19 mouse cellular contexts compared by ENCODE assay signal in genomic region chr3:79548681-79549437, GRCm38 (mm10). TPM values are rescaled to one million over a fixed set of nuclear protein-coding genes. Genes with fewer than 3 reads are reported as not detected.
DNase-seq lines count a peak whose midpoint lies in the region; ATAC-seq and TF ChIP-seq lines count a peak whose summit lies in the region.
"Had no signal": no experiment of that assay in that cellular context is flagged by ENCODE, and none has a peak within 500 bp of the region (broad histone marks: within the 10 kb centered on the region; RNA-seq: fewer than 3 reads in every experiment).

No protein-coding gene starts in this region.

- peaks cover 5% of the 10 kb centered on the region for H3K4me1 ChIP-seq in heart, adult 2 months (ENCODE audit: control insufficient read depth, insufficient read depth, low read length)
- H3K4me1 ChIP-seq in lung, embryonic 14.5 days (ENCODE audit: insufficient read depth), result no peaks in the 10 kb centered on the region
- H3K4me1 ChIP-seq: limb, embryonic 12.5 days had no signal

- H3K27me3 ChIP-seq in heart, adult 2 months (ENCODE audit: control insufficient read depth, insufficient read depth, low read length), result no peaks in the 10 kb centered on the region
- H3K27me3 ChIP-seq in lung, embryonic 14.5 days (ENCODE audit: insufficient read depth, low read length), result no peaks in the 10 kb centered on the region
- H3K27me3 ChIP-seq: limb, embryonic 12.5 days; liver, embryonic 12.5 days had no signal

- H3K9me3 ChIP-seq in lung, embryonic 14.5 days (ENCODE audit: low read depth, low read length), result no peaks in the 10 kb centered on the region
- H3K9me3 ChIP-seq: embryonic facial prominence, embryonic 10.5 days; heart, embryonic 10.5 days; limb, embryonic 12.5 days; liver, embryonic 12.5 days had no signal

- TF ChIP-seq EP300 in heart, adult 2 months (IDR thresholded peaks at IDR 0.05; ENCODE audit: insufficient read depth, low read depth, low read length), result 0 out of 2 replicates have a peak, but pooled peaks have one; percentile 7

- intact Hi-C loops in heart, adult 2 months (cut with DNase I), result no loop called here
- intact Hi-C loops in heart, postnatal 25 days (cut with DNase I), result no loop called here

- peak overlapping the region; percentile 48 for H3K27ac ChIP-seq in heart, adult 2 months
- H3K27ac ChIP-seq in lung, embryonic 14.5 days (ENCODE audit: low read depth), result no peak overlapping the region
- H3K27ac ChIP-seq: embryonic facial prominence, embryonic 10.5 days; heart, embryonic 10.5 days; limb, embryonic 12.5 days; liver, embryonic 12.5 days; macrophage had no signal

- peaks cover 2% of the 10 kb centered on the region; the same call in 1 of the 2 replicates for H3K36me3 ChIP-seq in heart, adult 2 months (ENCODE audit: control insufficient read depth, insufficient read depth, low read length)
- H3K36me3 ChIP-seq in lung, embryonic 14.5 days (ENCODE audit: insufficient read depth), result no peaks in the 10 kb centered on the region
- H3K36me3 ChIP-seq: limb, embryonic 12.5 days had no signal

- H3K79me2 ChIP-seq in heart, adult 2 months (replicated peaks; ENCODE audit: control insufficient read depth, insufficient read depth, low read length), result peaks cover 9% of the 10 kb centered on the region

- H3K4me3 ChIP-seq in heart, adult 2 months, result no peak overlapping the region
- no peak overlapping the region for H3K4me3 ChIP-seq in lung, embryonic 14.5 days (ENCODE audit: low read depth, low read length)
- H3K4me3 ChIP-seq: embryonic facial prominence, embryonic 10.5 days; heart, embryonic 10.5 days; limb, embryonic 12.5 days; liver, embryonic 12.5 days had no signal

- WGBS in heart, adult 2 months, result 50% methylated on average over 17 of the region's 17 CpGs
- 70% methylated on average over 17 of the region's 17 CpGs for WGBS in lung, embryonic 14.5 days

- no peak overlapping the region for H3K9ac ChIP-seq in heart, adult 2 months (ENCODE audit: low read depth, low read length)
- no peak overlapping the region for H3K9ac ChIP-seq in lung, embryonic 14.5 days
- H3K9ac ChIP-seq: limb, embryonic 12.5 days; liver, embryonic 12.5 days had no signal

- ATAC-seq in lung, embryonic 14.5 days (ENCODE audit: insufficient read depth), result peak; percentile 28; the same call in 1 of the 2 replicates
- ATAC-seq in common myeloid progenitor, adult 5-6 weeks (replicated peaks; ENCODE audit: low read depth, poor library complexity, severe bottlenecking), result peak; percentile 45; the same call in 1 of the 2 replicates
- ATAC-seq in megakaryocyte progenitor cell, adult 5-6 weeks (replicated peaks; ENCODE audit: poor library complexity), result peak; percentile 26; the same call in 1 of the 2 replicates
- ATAC-seq: liver, embryonic 12.5 days had no signal

- no peak for TF ChIP-seq POLR2A in heart, adult 2 months (IDR thresholded peaks at IDR 0.05; ENCODE audit: insufficient read depth, low read depth, low read length)

- DNase-seq in heart, adult 2 months, result peak in 1 of 2 experiments; percentile 28
- no peak for DNase-seq in heart, postnatal 25 days (ENCODE audit: low spot score)
- DNase-seq in lung, embryonic 14.5 days, result peak; percentile 31
- no peak for DNase-seq in lung, adult 18-20 months
- no peak for DNase-seq in retina, embryonic 14.5 days (ENCODE audit: low spot score)
- DNase-seq: adrenal gland, adult 2 months; gastrocnemius, postnatal 14 days; kidney, adult 2 months; kidney, postnatal 36 days; right cerebral cortex, adult 18-20 months; thymus, postnatal 25 days had no signal

- no peak for TF ChIP-seq CTCF in heart, adult 2 months (IDR thresholded peaks at IDR 0.05)
- no peak for TF ChIP-seq CTCF in lung, embryonic 14.5 days (IDR thresholded peaks at IDR 0.05; ENCODE audit: low read depth)

- H3K4me2 ChIP-seq in lung, embryonic 14.5 days, result no peak overlapping the region
- H3K4me2 ChIP-seq: limb, embryonic 12.5 days; liver, embryonic 12.5 days; midbrain, embryonic 11.5 days had no signal

RNA-seq across cellular contexts. Expression of gene Fnip2, which starts 18.7 kb away (rescaled TPM):
- total RNA-seq in heart, adult 2 months (2021), result 10 to 100 TPM; 12.2 to 28.1 TPM
- 4.2 and 7.1 TPM in 2 replicates for polyA plus RNA-seq in heart, adult 2 months (2012; rRNA removed)
- 10 to 100 TPM; 13.7 to 15.6 TPM for total RNA-seq in heart, postnatal 25 days (2021)
- 5.8 and 6.4 TPM in 2 replicates for polyA plus RNA-seq in lung, embryonic 14.5 days (2014; fragmentation: Nextera tagmentation; extraction: Ambion mirVana)
- 10.5 and 21.0 TPM in 2 replicates for total RNA-seq in common myeloid progenitor, adult 5-6 weeks (2017)
- 8.0 and 11.2 TPM in 2 replicates for total RNA-seq in megakaryocyte progenitor cell, adult 5-6 weeks (2015)
- 7.1 and 7.8 TPM in 2 replicates for total RNA-seq in megakaryocyte progenitor cell, adult 5-6 weeks (2017)

RNA-seq across cellular contexts. Expression of gene Ppid, which starts 42.3 kb away (rescaled TPM):
- total RNA-seq in heart, adult 2 months (2021), result 10 to 100 TPM; 39.9 to 42.9 TPM
- 8.9 and 20.6 TPM in 2 replicates for polyA plus RNA-seq in heart, adult 2 months (2012; rRNA removed)
- total RNA-seq in heart, postnatal 25 days (2021), result 10 to 100 TPM; 39.2 to 41.7 TPM
- polyA plus RNA-seq in lung, embryonic 14.5 days (2014; fragmentation: Nextera tagmentation; extraction: Ambion mirVana), result 185 TPM in 2 replicates
- 299 and 348 TPM in 2 replicates for total RNA-seq in common myeloid progenitor, adult 5-6 weeks (2017)
- 216 and 234 TPM in 2 replicates for total RNA-seq in megakaryocyte progenitor cell, adult 5-6 weeks (2015)
- 271 and 360 TPM in 2 replicates for total RNA-seq in megakaryocyte progenitor cell, adult 5-6 weeks (2017)
